Mouse (Mus musculus) intestine, embryonic 16.5 days (tissue): ENCODE results near the gene Grid2ip. TPM values are rescaled to one million over a fixed set of nuclear protein-coding genes. Genes with fewer than 3 reads are reported as not detected.

ENCODE experiments used
- ATAC-seq: fragments of 200-750 bp; cut with Nextera tagmentation; 2 replicates; pipeline ENCODE4 v1.8.0; 2017; ENCODE audit warnings: moderate TSS enrichment, moderate library complexity
- H3K27ac ChIP-seq: fragments of 300-500 bp; sonication (generic); 2 replicates; pipeline ENCODE4 v1.5.1; 2014; ENCODE audit warnings: mild to moderate bottlenecking, low read length
- H3K27me3 ChIP-seq: fragments of 300-500 bp; sonication (generic); replicated peaks from 2 replicates; pipeline ENCODE4 v1.6.1; 2014; ENCODE audit warnings: low read length, control low read depth, mixed read lengths; ENCODE audit not compliant: control insufficient read depth, insufficient read depth
- H3K36me3 ChIP-seq: fragments of 300-500 bp; sonication (generic); 2 replicates; pipeline ENCODE4 v1.6.1; 2014; ENCODE audit warnings: low read length, control low read depth; ENCODE audit not compliant: control insufficient read depth, insufficient read depth
- H3K4me1 ChIP-seq: fragments of 300-500 bp; sonication (generic); 2 replicates; pipeline ENCODE4 v1.6.1; 2014; ENCODE audit warnings: low read length, control low read depth, mixed read lengths; ENCODE audit not compliant: control insufficient read depth, insufficient read depth
- H3K4me2 ChIP-seq: fragments of 300-500 bp; sonication (generic); 2 replicates; pipeline ENCODE4 v1.6.1; 2014; ENCODE audit warnings: low read depth, low read length, control low read depth
- H3K4me3 ChIP-seq: fragments of 300-500 bp; sonication (generic); 2 replicates; pipeline ENCODE4 v1.5.1; 2014; ENCODE audit warnings: mild to moderate bottlenecking, low read length
- H3K9ac ChIP-seq: fragments of 300-500 bp; sonication (generic); 2 replicates; pipeline ENCODE4 v1.6.1; 2014; ENCODE audit warnings: low read depth, low read length
- H3K9me3 ChIP-seq: fragments of 300-500 bp; sonication (generic); 2 replicates; pipeline ENCODE4 v1.6.1; 2016; ENCODE audit warnings: low read length, control low read depth; ENCODE audit not compliant: control insufficient read depth
- WGBS: fragments of 180-500 bp; shearing (Covaris S2); extraction: QIAGEN DNeasy Blood & Tissue Kit; methylation state at CpG from one replicate; pipeline ENCODE4 v1.1.7; 2014; 5-methylcytosine and 5-hydroxymethylcytosine counted together
- polyA plus RNA-seq: library from polyadenylated mRNA; unstranded; fragments of >200 nt; fragmentation: Nextera tagmentation; extraction: Ambion mirVana; gene quantifications from 2 replicates; pipeline ENCODE4 v1.2.1, GENCODE M21; 2015

The Grid2ip gene
- polyA plus RNA-seq, 1 experiment from 2014 or later: 0.09 TPM

- peak; percentile 84 for ATAC-seq
- Histone ChIP-seq H3K9me3 (no peaks in the 10 kb centered on the region), H3K9ac (no peak overlapping the region), H3K27ac (peak overlapping the region; percentile 2; the same call in 1 of the 2 replicates), H3K27me3 (no peaks in the 10 kb centered on the region), H3K4me3 (no peak overlapping the region), H3K4me2 (no peak overlapping the region), H3K36me3 (no peaks in the 10 kb centered on the region), H3K4me1 (peaks cover 4% of the 10 kb centered on the region; the same call in 1 of the 2 replicates)
- WGBS: 66% methylated on average over 3 of the region's 3 CpGs
Measured at GRCm38 (mm10) chr5:143441298-143441697, 84.2 kb downstream of the Grid2ip start.

GRCm38 (mm10) chr5:143441753-143442152 is 84.6 kb downstream of the Grid2ip start:
- H3K9me3 ChIP-seq: no peaks in the 10 kb centered on the region
- peak; percentile 44 for ATAC-seq
- H3K27ac ChIP-seq: peak overlapping the region; percentile 2; the same call in 1 of the 2 replicates

More at GRCm38 (mm10) chr5:143441753-143442152, 84.6 kb downstream of the Grid2ip start:
- no peak overlapping the region for H3K4me2 ChIP-seq
- H3K4me3 ChIP-seq: no peak overlapping the region
- H3K9ac ChIP-seq: no peak overlapping the region
- WGBS: 68% methylated on average over 12 of the region's 12 CpGs
- no peaks in the 10 kb centered on the region for H3K36me3 ChIP-seq
- H3K27me3 ChIP-seq: no peaks in the 10 kb centered on the region
- H3K4me1 ChIP-seq: peaks cover 4% of the 10 kb centered on the region; the same call in 1 of the 2 replicates

Other genes starting within 250 kb of the Grid2ip start
- 26.5 and 28.4 TPM in 2 replicates for gene Rnf216, start 244.3 kb upstream of the Grid2ip start, polyA plus RNA-seq
- gene Olfr718-ps1, start 209.8 kb upstream of the Grid2ip start, polyA plus RNA-seq: not detected in 2 replicates
- gene Rbak, start 176.6 kb upstream of the Grid2ip start, polyA plus RNA-seq: 5.0 and 5.6 TPM in 2 replicates
- gene Spdye4b, start 176.3 kb upstream of the Grid2ip start, polyA plus RNA-seq: not detected in 2 replicates
- not detected in 2 replicates for gene Spdye4a, start 130.4 kb upstream of the Grid2ip start, polyA plus RNA-seq
- 7.4 and 8.0 TPM in 2 replicates for gene Zfp12, start 122.2 kb upstream of the Grid2ip start, polyA plus RNA-seq
- gene Zfp316, start 87.3 kb upstream of the Grid2ip start, polyA plus RNA-seq: 0.43 and 0.56 TPM in 2 replicates
- not detected in 2 replicates for gene Zfp853, start 63.7 kb upstream of the Grid2ip start, polyA plus RNA-seq
- gene E130309D02Rik, start 42.0 kb upstream of the Grid2ip start, polyA plus RNA-seq: 28.9 and 30.0 TPM in 2 replicates
- 61.6 and 66.0 TPM in 2 replicates for gene Zdhhc4, start 28.1 kb upstream of the Grid2ip start, polyA plus RNA-seq
- 345 and 360 TPM in 2 replicates for gene Kdelr2, start 46.5 kb downstream of the Grid2ip start, polyA plus RNA-seq
- 16.2 and 18.5 TPM in 2 replicates for gene Daglb, start 107.2 kb downstream of the Grid2ip start, polyA plus RNA-seq
- gene Rac1, start 170.7 kb downstream of the Grid2ip start, polyA plus RNA-seq: 52.6 and 307 TPM in 2 replicates